Mouse (Mus musculus) ES-E14 (cell line): ENCODE results near the gene Pacrg.

Source experiments
- CHD2 ChIP-seq: IDR thresholded peaks from 2 replicates; pipeline ENCODE4 v1.6.1; 2014; ENCODE audit warnings: mild to moderate bottlenecking, low read depth, low read length, inconsistent platforms
- HCFC1 ChIP-seq: IDR thresholded peaks from 2 replicates; pipeline ENCODE4 v1.6.1; 2012; ENCODE audit warnings: low read length, inconsistent platforms, borderline replicate concordance; ENCODE audit not compliant: insufficient read depth
- MAFK ChIP-seq: IDR thresholded peaks from 2 replicates; pipeline ENCODE4 v1.6.1; 2014; ENCODE audit warnings: mild to moderate bottlenecking, low read depth, low read length, inconsistent platforms; ENCODE audit not compliant: insufficient read depth
- ZC3H11A ChIP-seq: IDR thresholded peaks from 2 replicates; pipeline ENCODE4 v1.6.1; 2012; ENCODE audit warnings: low read depth, mild to moderate bottlenecking, inconsistent platforms, low read length, borderline replicate concordance
- ZNF384 ChIP-seq: IDR thresholded peaks from 2 replicates; pipeline ENCODE4 v1.6.1; 2012; ENCODE audit warnings: low read depth, low read length, inconsistent platforms

DNA sequence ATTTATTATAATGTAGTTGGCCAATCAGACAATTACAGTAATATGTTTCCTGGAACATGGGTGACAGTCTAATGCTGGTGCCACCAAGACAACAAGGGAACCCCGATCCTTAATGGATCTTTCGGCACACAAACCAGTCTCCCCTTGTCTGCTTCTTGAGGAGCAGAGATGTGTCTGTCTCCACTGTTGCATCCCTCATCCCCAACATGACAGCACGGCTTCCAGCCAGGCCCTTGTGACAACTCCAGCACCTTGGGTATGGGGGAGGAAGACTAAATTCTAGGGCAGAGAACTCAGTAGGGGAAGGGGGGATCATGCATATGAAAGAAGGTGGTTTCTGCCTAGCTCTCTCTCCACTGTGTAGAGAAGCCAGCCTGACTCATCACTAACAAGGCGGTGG is 242.4 kb downstream of the Pacrg start:
- TF ChIP-seq ZNF384 (no peak), HCFC1 (no peak), ZC3H11A (no peak), CHD2 (no peak), MAFK (no peak)
